Mouse (Mus musculus) liver, embryonic 12.5 days (tissue): Measurements from ENCODE around the gene Ago3. TPM values are rescaled to one million over a fixed set of nuclear protein-coding genes. Genes with fewer than 3 reads are reported as not detected.

Experiments
- ATAC-seq: fragments of 200-750 bp; cut with Nextera tagmentation; 2 replicates; pipeline ENCODE4 v1.8.0; 2017; ENCODE audit warnings: moderate number of reproducible peaks, mild to moderate bottlenecking, moderate library complexity
- H3K27ac ChIP-seq: fragments of 300-500 bp; sonication (generic); 2 replicates; pipeline ENCODE4 v1.5.1; 2016; ENCODE audit warnings: mild to moderate bottlenecking
- H3K27me3 ChIP-seq: fragments of 300-500 bp; sonication (generic); replicated peaks from 2 replicates; pipeline ENCODE4 v1.6.1; 2016; ENCODE audit warnings: mild to moderate bottlenecking, moderate library complexity
- H3K36me3 ChIP-seq: fragments of 300-500 bp; sonication (generic); 2 replicates; pipeline ENCODE4 v1.6.1; 2016; ENCODE audit warnings: mild to moderate bottlenecking, moderate library complexity
- H3K4me1 ChIP-seq: fragments of 300-500 bp; sonication (generic); 2 replicates; pipeline ENCODE4 v1.6.1; 2016
- H3K4me2 ChIP-seq: fragments of 300-500 bp; sonication (generic); 2 replicates; pipeline ENCODE4 v1.6.1; 2016; ENCODE audit warnings: mild to moderate bottlenecking, moderate library complexity
- H3K4me3 ChIP-seq: fragments of 300-500 bp; sonication (generic); 2 replicates; pipeline ENCODE4 v1.5.1; 2016; ENCODE audit warnings: mild to moderate bottlenecking, moderate library complexity
- H3K9ac ChIP-seq: fragments of 300-500 bp; sonication (generic); 2 replicates; pipeline ENCODE4 v1.6.1; 2016; ENCODE audit warnings: mild to moderate bottlenecking, moderate library complexity
- H3K9me3 ChIP-seq: fragments of 300-500 bp; sonication (generic); replicated peaks from 2 replicates; pipeline ENCODE4 v1.6.1; 2016; ENCODE audit warnings: mild to moderate bottlenecking, moderate library complexity
- WGBS: fragments of 180-500 bp; shearing (Covaris S2); methylation state at CpG from one replicate; pipeline ENCODE4 v1.1.7; 2016; ENCODE audit not compliant: insufficient replicate concordance; 5-methylcytosine and 5-hydroxymethylcytosine counted together
- polyA plus RNA-seq: library from polyadenylated mRNA; unstranded; fragments of >200 nt; fragmentation: Nextera tagmentation; extraction: Ambion mirVana; gene quantifications from 2 replicates; pipeline ENCODE4 v1.2.1, GENCODE M21; 2016

Ago3 gene
- polyA plus RNA-seq, 1 experiment from 2014 or later = 8.1 TPM

GRCm38 (mm10) chr4:126306827-126307226, 122.5 kb downstream of the Ago3 start:
- H3K4me1 ChIP-seq = no peaks in the 10 kb centered on the region
- H3K27me3 ChIP-seq = peaks cover 33% of the 10 kb centered on the region
- H3K4me3 ChIP-seq = no peak overlapping the region
- H3K9ac ChIP-seq = no peak overlapping the region
- no peak overlapping the region for H3K27ac ChIP-seq
- H3K4me2 ChIP-seq = no peak overlapping the region
- 0 out of 2 replicates have a peak, but pooled peaks cover 4% of the 10 kb centered on the region for H3K9me3 ChIP-seq
- H3K36me3 ChIP-seq = no peaks in the 10 kb centered on the region
- WGBS = 10% methylated on average over 2 of the region's 2 CpGs
- ATAC-seq = no peak

- H3K4me2 ChIP-seq = no peak overlapping the region
- no peak overlapping the region for H3K9ac ChIP-seq
- no peak for ATAC-seq
- H3K4me1 ChIP-seq = peaks cover 4% of the 10 kb centered on the region; the same call in 1 of the 2 replicates
- peaks cover 41% of the 10 kb centered on the region for H3K27me3 ChIP-seq
- WGBS = 70% methylated on average over 6 of the region's 6 CpGs
- H3K9me3 ChIP-seq = 0 out of 2 replicates have a peak, but pooled peaks cover 4% of the 10 kb centered on the region
- H3K4me3 ChIP-seq = no peak overlapping the region
- no peaks in the 10 kb centered on the region for H3K36me3 ChIP-seq
- H3K27ac ChIP-seq = no peak overlapping the region
Measured at GRCm38 (mm10) chr4:126306058-126306457, 123.3 kb downstream of the Ago3 start.

- H3K4me2 ChIP-seq = no peak overlapping the region
- no peaks in the 10 kb centered on the region for H3K36me3 ChIP-seq
- H3K9me3 ChIP-seq = 0 out of 2 replicates have a peak, but pooled peaks cover 4% of the 10 kb centered on the region
- H3K27me3 ChIP-seq = peaks cover 47% of the 10 kb centered on the region
- no peak for ATAC-seq
- H3K27ac ChIP-seq = no peak overlapping the region
- H3K4me1 ChIP-seq = peaks cover 10% of the 10 kb centered on the region; the same call in 1 of the 2 replicates
- no peak overlapping the region for H3K9ac ChIP-seq
- 81% methylated on average over 1 of the region's 1 CpGs for WGBS
- H3K4me3 ChIP-seq = no peak overlapping the region
Measured at GRCm38 (mm10) chr4:126305428-126305827, 123.9 kb downstream of the Ago3 start.

GRCm38 (mm10) chr4:126303877-126304276, 125.5 kb downstream of the Ago3 start:
- H3K27me3 ChIP-seq = peaks cover 63% of the 10 kb centered on the region
- 56% methylated on average over 4 of the region's 4 CpGs for WGBS
- peaks cover 12% of the 10 kb centered on the region; the same call in 1 of the 2 replicates for H3K4me1 ChIP-seq

GRCm38 (mm10) chr4:126301584-126302309, 127.6 kb downstream of the Ago3 start:
- peaks cover 17% of the 10 kb centered on the region; the same call in 1 of the 2 replicates for H3K4me1 ChIP-seq
- H3K4me3 ChIP-seq = no peak overlapping the region
- 8% methylated on average over 27 of the region's 27 CpGs for WGBS
- no peaks in the 10 kb centered on the region for H3K36me3 ChIP-seq
- H3K27me3 ChIP-seq = peaks cover 79% of the 10 kb centered on the region
- H3K27ac ChIP-seq = no peak overlapping the region
- peak overlapping the region; percentile 59 for H3K4me2 ChIP-seq
- H3K9ac ChIP-seq = no peak overlapping the region
- H3K9me3 ChIP-seq = 0 out of 2 replicates have a peak, but pooled peaks cover 4% of the 10 kb centered on the region
- no peak for ATAC-seq

More at GRCm38 (mm10) chr4:126303877-126304276, 125.5 kb downstream of the Ago3 start:
- Histone ChIP-seq H3K9ac (no peak overlapping the region), H3K9me3 (0 out of 2 replicates have a peak, but pooled peaks cover 4% of the 10 kb centered on the region), H3K36me3 (no peaks in the 10 kb centered on the region), H3K4me3 (no peak overlapping the region), H3K4me2 (no peak overlapping the region), H3K27ac (no peak overlapping the region)
- ATAC-seq = no peak

- Histone ChIP-seq H3K27me3 (peaks cover 85% of the 10 kb centered on the region), H3K4me1 (peaks cover 23% of the 10 kb centered on the region), H3K4me2 (peak overlapping the region; percentile 59), H3K9ac (no peak overlapping the region), H3K9me3 (0 out of 2 replicates have a peak, but pooled peaks cover 2% of the 10 kb centered on the region), H3K27ac (no peak overlapping the region), H3K36me3 (no peaks in the 10 kb centered on the region), H3K4me3 (peak overlapping the region; percentile 38)
- no peak for ATAC-seq
- WGBS = 2% methylated on average over 50 of the region's 50 CpGs
Measured at GRCm38 (mm10) chr4:126300916-126301583, 128.3 kb downstream of the Ago3 start.

GRCm38 (mm10) chr4:126296617-126297101, 132.7 kb downstream of the Ago3 start:
- Histone ChIP-seq H3K9ac (no peak overlapping the region), H3K36me3 (no peaks in the 10 kb centered on the region), H3K4me2 (peak overlapping the region; percentile 59), H3K4me1 (peaks cover 23% of the 10 kb centered on the region), H3K4me3 (peak overlapping the region; percentile 22; the same call in 1 of the 2 replicates), H3K27ac (no peak overlapping the region), H3K9me3 (no peaks in the 10 kb centered on the region), H3K27me3 (peaks cover 88% of the 10 kb centered on the region)
- no peak for ATAC-seq
- 2% methylated on average over 34 of the region's 34 CpGs for WGBS

- peaks cover 21% of the 10 kb centered on the region for H3K4me1 ChIP-seq
- no peak overlapping the region for H3K4me3 ChIP-seq
- ATAC-seq = no peak
- no peak overlapping the region for H3K27ac ChIP-seq
- no peak overlapping the region for H3K9ac ChIP-seq
- no peaks in the 10 kb centered on the region for H3K36me3 ChIP-seq
- H3K27me3 ChIP-seq = peaks cover 88% of the 10 kb centered on the region
- H3K9me3 ChIP-seq = no peaks in the 10 kb centered on the region
- no peak overlapping the region for H3K4me2 ChIP-seq
- 43% methylated on average over 4 of the region's 4 CpGs for WGBS
Measured at GRCm38 (mm10) chr4:126295937-126296336, 133.4 kb downstream of the Ago3 start.

GRCm38 (mm10) chr4:126295152-126295551, 134.2 kb downstream of the Ago3 start:
- 62% methylated on average over 6 of the region's 6 CpGs for WGBS
- H3K4me2 ChIP-seq = no peak overlapping the region
- ATAC-seq = no peak
- H3K9ac ChIP-seq = no peak overlapping the region
- H3K27me3 ChIP-seq = peaks cover 88% of the 10 kb centered on the region
- no peaks in the 10 kb centered on the region for H3K36me3 ChIP-seq
- H3K9me3 ChIP-seq = no peaks in the 10 kb centered on the region
- H3K4me1 ChIP-seq = peaks cover 14% of the 10 kb centered on the region
- H3K27ac ChIP-seq = no peak overlapping the region
- no peak overlapping the region for H3K4me3 ChIP-seq

- 37% methylated on average over 13 of the region's 13 CpGs for WGBS
- Histone ChIP-seq H3K27me3 (peaks cover 88% of the 10 kb centered on the region), H3K9ac (no peak overlapping the region), H3K4me3 (no peak overlapping the region), H3K27ac (no peak overlapping the region), H3K36me3 (no peaks in the 10 kb centered on the region), H3K4me1 (peaks cover 14% of the 10 kb centered on the region; the same call in 1 of the 2 replicates), H3K4me2 (no peak overlapping the region), H3K9me3 (no peaks in the 10 kb centered on the region)
- ATAC-seq = no peak
Measured at GRCm38 (mm10) chr4:126291196-126291595, 138.2 kb downstream of the Ago3 start.

- no peak overlapping the region for H3K4me2 ChIP-seq
- 79% methylated on average over 8 of the region's 8 CpGs for WGBS
- no peaks in the 10 kb centered on the region for H3K36me3 ChIP-seq
- H3K9me3 ChIP-seq = no peaks in the 10 kb centered on the region
- H3K4me1 ChIP-seq = 0 out of 2 replicates have a peak, but pooled peaks cover 15% of the 10 kb centered on the region
- H3K27ac ChIP-seq = no peak overlapping the region
- peaks cover 87% of the 10 kb centered on the region for H3K27me3 ChIP-seq
- no peak overlapping the region for H3K4me3 ChIP-seq
- H3K9ac ChIP-seq = no peak overlapping the region
- no peak for ATAC-seq
Measured at GRCm38 (mm10) chr4:126290314-126290713, 139.0 kb downstream of the Ago3 start.
